Mouse (Mus musculus): Measurements from ENCODE around the gene Noxa1.

The Noxa1 gene

DNA sequence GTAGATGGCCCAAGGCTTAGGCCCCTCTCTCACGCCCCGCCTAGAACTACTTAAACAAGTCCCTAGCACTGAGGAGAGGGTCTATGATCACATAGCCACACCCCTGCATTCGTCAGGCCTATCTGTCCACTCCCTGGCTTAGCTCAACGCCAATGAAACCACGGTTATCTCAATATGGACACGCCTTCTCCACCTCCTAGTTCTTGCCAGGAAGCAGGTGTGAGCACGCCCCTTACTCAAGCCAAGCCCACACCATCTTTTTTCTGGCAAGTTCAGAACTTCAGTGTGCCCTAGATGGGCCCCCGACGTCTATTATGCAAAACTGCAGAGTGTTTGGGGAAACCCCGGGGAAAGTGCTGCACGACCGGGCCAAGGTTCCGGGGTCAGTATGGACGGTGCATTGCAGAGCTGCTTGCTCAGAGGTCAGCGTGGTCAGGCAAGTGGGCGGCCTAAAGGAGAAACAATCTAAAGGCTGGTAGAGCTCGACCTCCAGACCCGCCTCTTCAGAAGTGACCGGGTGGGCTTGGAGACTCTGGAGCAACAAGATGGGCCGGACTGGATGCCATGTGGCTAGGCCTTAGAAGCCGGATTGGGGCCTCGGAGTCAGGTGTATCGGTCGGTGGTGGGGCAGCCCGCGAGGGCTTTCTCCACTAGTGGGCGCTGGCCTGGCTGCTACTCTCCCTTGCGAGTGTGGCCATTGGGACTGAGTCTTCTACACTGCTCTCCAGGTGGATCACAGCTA is at the start of gene Noxa1:
Gene Noxa1 (minus strand): TSS at position 41 of the 742 bp plus-strand sequence.
- DNase-seq (ENCODE audit: low read depth, low spot score), result no peak

DNA sequence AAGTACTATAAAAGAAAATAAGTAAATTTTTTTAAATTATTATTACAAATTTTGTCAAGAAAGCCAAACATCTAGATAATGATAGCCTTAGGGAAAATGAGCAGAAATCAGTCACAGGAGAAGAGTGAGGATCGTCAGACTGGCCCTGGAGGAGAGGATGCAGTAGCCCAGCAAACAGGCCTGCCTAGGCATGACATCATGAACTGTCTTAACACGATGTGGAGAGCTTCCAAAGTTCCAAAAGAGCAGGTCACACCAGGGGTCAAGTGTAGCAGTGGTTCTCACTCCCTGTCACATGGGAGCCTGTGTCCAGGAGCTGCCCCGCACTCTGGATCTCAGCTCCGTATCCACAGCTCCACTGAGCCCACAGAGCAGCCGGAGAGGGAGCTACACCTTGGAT is 47.0 kb upstream of the Noxa1 start:
- no peak for DNase-seq (ENCODE audit: low read depth, low spot score)

GRCm38 (mm10) chr2:25141185-25141584 is 46.2 kb upstream of the Noxa1 start:
- DNase-seq (ENCODE audit: low read depth, low spot score), result no peak

GRCm38 (mm10) chr2:25137832-25138231 is 42.9 kb upstream of the Noxa1 start:
- no peak for DNase-seq (ENCODE audit: low read depth, low spot score)

GRCm38 (mm10) chr2:25131601-25132000 is 36.7 kb upstream of the Noxa1 start:
- DNase-seq (ENCODE audit: low read depth, low spot score), result no peak

GRCm38 (mm10) chr2:25128072-25128471 is 33.1 kb upstream of the Noxa1 start:
- no peak for DNase-seq (ENCODE audit: low read depth, low spot score)

GRCm38 (mm10) chr2:25127206-25127605 is 32.3 kb upstream of the Noxa1 start:
- DNase-seq (ENCODE audit: low read depth, low spot score), result no peak

DNA sequence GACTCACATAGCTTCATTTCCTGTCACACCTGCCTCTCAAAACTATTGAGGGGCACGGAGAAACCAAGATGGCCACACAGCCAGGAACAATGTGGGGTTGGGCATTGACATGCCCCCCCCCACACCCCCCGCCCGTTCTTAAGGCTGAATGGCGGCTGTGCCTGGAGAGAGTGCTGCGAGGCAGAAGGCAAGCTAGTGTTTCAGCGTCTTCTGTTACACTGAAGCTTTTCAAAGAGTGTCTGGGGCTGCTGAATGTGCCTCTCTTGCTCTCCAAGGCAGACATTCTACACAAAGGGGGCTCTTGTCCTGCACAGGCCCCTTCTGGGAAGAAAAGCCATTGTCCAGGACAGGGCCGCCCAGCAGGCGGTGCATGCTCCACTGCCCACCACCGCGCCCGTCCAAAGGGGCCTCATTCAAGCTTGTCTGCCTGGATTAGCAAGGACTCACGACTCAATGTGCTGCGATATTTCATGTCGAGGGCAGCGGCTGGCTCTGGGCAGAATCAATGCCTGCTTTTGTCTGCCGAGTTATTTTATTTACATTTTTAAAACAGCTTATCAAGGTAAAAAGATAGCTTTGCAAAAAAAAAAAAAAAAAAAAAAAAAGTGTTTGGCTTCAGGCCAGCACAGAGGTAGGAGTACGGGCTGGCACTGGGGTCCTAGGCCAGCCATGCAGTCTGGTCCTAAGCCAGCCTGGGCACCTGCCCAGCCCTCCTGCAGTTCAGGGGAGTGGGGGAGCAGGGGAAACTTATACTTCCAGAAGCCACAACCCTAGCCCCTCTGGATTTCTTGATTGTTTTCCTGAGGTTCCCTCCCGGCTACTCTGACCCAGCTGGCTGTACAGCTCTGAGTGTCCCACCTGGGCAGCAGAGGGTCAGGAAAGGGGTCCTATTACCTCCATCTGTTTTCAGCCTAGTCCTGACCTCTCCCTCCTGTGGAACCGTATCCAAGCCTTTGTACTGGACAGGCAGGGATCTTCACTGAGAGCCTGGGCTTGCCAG is 31.4 kb upstream of the Noxa1 start:
- DNase-seq (ENCODE audit: low read depth, low spot score), result peak; percentile 51

GRCm38 (mm10) chr2:25125146-25125545 is 30.2 kb upstream of the Noxa1 start:
- DNase-seq (ENCODE audit: low read depth, low spot score), result no peak

DNA sequence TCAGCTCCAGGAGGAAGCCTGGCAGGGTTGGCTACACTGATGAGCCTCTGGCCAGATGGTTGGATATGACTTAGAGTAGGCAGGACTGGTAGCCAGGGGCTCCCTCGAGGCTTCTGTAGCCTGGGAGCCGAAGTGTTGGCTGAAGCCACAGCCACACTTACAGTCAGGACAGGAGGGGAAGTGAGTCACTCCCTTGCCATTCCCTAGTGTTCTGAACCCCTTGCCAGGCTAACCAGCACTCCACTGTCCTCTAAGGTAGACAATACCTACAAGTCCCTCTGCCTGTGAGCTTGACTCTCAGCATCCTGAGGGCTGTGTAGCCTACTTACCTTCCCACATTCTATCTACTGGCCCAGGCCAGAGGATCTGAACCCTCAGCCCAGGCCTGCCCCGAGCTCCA is 29.5 kb upstream of the Noxa1 start:
- DNase-seq (ENCODE audit: low read depth, low spot score), result no peak

GRCm38 (mm10) chr2:25123527-25123926 is 28.6 kb upstream of the Noxa1 start:
- no peak for DNase-seq (ENCODE audit: low read depth, low spot score)

- no peak for DNase-seq (ENCODE audit: low read depth, low spot score)
Observed at GRCm38 (mm10) chr2:25122666-25123065, 27.7 kb upstream of the Noxa1 start.

GRCm38 (mm10) chr2:25120963-25121362 is 26.0 kb upstream of the Noxa1 start:
- DNase-seq (ENCODE audit: low read depth, low spot score), result no peak

DNA sequence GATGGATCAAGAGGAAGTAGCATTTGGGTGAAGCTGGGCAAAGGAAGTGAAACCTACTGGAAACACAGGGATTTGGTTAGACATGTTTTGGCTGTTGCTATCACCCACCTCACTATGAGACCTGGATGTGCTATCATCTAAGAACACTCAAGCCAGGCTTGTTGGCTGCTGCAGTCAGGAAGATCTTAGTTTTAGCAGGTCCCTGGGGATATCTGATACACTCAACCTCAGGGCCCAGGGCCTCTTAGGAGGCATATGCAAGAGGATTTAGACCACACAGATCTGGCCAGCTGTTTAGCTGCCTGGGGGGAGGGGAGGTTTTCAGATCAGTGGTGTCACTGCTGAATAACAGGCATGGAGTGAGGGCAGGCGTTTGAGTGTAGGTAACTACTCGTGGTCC is 20.5 kb upstream of the Noxa1 start:
- no peak for DNase-seq (ENCODE audit: low read depth, low spot score)

DNA sequence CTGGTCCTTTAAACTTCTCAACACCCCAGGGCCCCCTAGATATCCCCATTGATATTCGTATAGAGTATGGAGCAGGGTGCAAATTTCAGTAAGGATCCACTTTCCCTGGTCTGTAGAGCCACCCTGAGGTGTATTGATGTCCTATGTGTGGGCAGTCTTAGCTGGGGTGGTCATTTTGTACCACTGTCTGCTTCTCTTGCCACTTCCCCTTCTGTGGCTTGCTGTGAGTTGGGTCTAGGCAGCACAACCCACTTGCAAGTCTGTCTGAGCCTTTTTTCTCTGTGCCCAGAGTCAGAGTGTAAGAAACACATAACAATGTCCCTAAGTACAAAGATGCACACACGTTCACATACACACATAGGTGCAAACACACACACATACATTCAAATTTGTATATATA is 19.4 kb upstream of the Noxa1 start:
- no peak for DNase-seq (ENCODE audit: low read depth, low spot score)

DNA sequence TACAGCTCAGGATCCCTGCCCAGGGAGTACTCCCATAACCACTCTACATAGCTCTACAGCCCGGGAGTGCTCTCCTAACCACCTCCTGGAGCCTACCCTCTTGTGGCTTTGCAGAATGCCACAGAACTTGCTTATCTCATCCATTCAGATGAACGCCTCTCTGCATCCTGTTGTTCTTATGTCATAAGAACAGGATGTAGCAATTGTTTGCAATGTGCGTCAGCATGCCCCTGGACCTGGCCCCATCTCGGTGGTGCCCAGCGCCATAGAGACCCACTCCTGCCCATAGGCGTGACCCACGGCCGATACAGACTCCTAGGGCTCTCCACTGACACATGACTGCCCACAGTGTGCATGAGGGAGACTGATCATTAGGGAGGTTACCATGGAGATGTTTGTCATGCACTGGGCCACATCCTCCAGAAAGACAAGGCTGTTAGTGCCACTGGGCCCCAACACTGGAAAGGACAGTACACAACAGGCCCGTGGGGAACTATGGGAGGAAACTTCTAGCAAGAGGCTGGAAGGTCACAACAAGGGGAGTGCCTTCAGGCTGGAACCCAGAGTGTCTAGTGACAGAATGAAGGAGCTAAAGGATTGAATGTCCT is 16.3 kb upstream of the Noxa1 start:
- DNase-seq (ENCODE audit: low read depth, low spot score), result no peak

GRCm38 (mm10) chr2:25110505-25111183 is 15.7 kb upstream of the Noxa1 start:
- DNase-seq (ENCODE audit: low read depth, low spot score), result no peak

GRCm38 (mm10) chr2:25109487-25109886 is 14.5 kb upstream of the Noxa1 start:
- DNase-seq (ENCODE audit: low read depth, low spot score), result no peak

DNA sequence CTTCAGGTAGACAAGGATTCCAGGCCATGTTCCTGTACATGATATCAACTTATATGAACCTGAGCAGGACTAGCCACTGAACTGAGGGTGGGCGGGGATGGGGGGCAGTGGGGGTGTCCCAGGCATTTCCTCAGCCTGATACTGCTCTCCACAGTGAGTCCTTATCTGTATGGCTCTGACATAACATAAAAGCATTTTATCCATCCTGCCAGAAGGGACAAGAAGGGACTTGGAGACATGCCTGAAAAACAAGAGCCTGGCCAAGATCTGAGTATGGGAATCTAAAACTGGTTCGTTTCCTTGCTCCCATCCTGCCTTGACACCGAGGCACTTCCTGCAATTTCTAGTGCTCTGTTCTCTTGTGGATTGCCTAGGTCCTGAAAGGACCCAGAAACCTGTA is 11.1 kb upstream of the Noxa1 start:
- no peak for DNase-seq (ENCODE audit: low read depth, low spot score)

- DNase-seq (ENCODE audit: low read depth, low spot score), result no peak
Observed at GRCm38 (mm10) chr2:25104122-25104521, 9.2 kb upstream of the Noxa1 start.

DNA sequence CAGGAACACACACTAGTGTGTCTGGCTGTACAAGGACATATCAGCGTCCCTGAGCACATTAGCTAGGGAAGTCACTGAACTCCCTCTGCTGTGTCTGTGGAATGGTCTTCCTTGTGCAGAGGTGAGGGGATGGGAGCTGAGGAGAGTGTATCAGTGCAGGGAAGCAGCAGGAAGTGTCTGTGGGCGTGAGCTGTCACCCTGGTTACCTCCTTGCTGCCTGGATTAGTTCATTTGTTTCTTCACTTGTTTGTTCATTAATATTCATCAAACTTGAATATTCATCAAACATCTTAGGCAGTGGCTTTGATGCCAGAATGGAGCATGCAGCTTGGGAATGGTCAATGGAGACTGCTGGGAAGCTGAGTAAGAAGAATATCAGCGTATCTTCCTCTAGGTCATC is 4.8 kb upstream of the Noxa1 start:
- no peak for DNase-seq (ENCODE audit: low read depth, low spot score)

DNA sequence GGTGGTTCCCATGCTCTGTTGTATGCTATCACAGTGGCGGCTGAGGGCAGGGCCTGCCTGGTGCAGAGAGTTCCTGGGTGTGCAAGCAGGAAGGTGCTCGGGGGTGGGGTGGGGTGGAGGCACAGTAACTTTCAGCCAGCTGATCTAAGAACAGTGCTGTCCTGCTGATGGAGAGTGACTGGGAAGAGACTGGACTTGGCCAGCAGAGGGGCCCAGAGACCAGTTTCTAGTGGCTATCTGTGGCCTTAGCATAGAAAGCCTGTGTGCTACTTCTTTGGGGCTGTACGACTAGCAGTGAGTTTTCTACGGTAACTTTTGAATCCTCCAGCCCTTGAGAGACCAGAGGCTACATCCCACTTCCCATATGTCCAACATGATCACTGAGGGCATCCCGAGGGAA is 4.0 kb upstream of the Noxa1 start:
- DNase-seq (ENCODE audit: low read depth, low spot score), result no peak

All from brain, embryonic 18.5 days (tissue).